Mouse (Mus musculus): Measurements from ENCODE around the gene Tmem63a. TPM values are rescaled to one million over a fixed set of nuclear protein-coding genes. Genes with fewer than 3 reads are reported as not detected.
"Not testable (repeated sequence)": the region's sequence is repeated elsewhere in the genome, so short reads cannot be mapped to it uniquely, and the experiment has no call there.

Tmem63a gene
- polyA plus RNA-seq (2012; rRNA removed) (47.9 and 56.9 TPM in 2 replicates), polyA plus RNA-seq (2014; fragmentation: Nextera tagmentation; extraction: Ambion mirVana) (18.2 and 19.1 TPM in 2 replicates)

DNA sequence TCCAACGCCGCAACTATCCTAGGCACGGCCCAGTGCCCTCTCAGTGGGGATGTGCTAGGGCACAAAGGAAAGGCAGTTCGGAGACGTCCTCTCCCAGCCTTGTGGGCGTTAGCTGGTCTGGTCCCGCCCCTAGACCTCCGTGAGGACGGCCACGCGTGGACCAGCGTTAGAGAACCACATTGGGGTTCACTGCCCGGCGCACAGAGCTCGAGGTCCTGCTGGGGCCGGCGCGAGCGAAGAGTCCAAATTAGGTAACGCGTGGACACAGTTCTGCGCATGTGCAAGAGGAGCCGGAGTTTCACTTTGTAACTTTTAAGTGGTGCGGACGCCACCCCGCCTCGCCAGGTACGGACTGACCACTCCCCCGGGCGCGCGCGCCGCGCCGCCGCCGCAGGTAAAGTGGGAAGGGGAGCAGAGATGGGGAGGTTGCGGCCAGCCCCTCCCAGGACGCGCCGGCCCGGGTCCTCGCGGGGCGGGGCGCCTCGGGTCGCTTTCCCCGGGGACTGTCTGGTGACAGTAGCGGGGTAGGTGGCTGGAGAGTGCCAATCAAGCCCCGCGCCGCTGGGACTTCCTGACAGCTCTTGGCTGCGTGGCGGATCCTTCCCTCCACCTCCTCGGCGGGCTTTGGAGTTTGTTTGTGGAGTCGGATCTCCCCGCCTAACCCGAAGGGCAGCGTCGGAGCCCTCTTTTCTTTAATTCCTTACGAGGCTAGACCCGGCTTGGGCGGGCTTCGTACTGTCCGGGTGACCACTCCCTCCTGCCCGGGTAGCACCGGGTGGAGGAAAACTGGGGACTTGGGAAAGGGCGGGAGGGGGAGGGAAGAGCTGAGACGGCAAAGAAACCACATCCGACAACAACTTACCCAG is at the start of gene Tmem63a:
Tmem63a (plus strand) TSS at position 179 of the 866 bp plus-strand sequence.
- Histone ChIP-seq H3K4me3 (replicated peaks; ENCODE audit: low read length) (peak within 1 kb of the TSS; percentile 83), H3K27me3 (ENCODE audit: control insufficient read depth, insufficient read depth, low read length) (peaks cover 2% of the 10 kb centered on the region; the same call in 1 of the 2 replicates), H3K9ac (ENCODE audit: low read depth, low read length, severe bottlenecking) (peak within 1 kb of the TSS; percentile 86), H3K4me1 (ENCODE audit: control insufficient read depth, insufficient read depth, low read length) (peaks cover 44% of the 10 kb centered on the region), H3K36me3 (ENCODE audit: control insufficient read depth, insufficient read depth, low read length) (peaks cover 8% of the 10 kb centered on the region), H3K9me3 (ENCODE audit: control insufficient read depth, low read length) (no peaks in the 10 kb centered on the region), H3K27ac (replicated peaks; ENCODE audit: low read depth, low read length) (peak within 1 kb of the TSS; percentile 84), H3K4me2 (replicated peaks; ENCODE audit: low read depth, low read length, severe bottlenecking) (peak within 1 kb of the TSS; percentile 85)
- peak; percentile 48; the same call in 1 of the 2 replicates for TF ChIP-seq POLR2A (IDR thresholded peaks at IDR 0.05; ENCODE audit: borderline replicate concordance, extremely low read depth, insufficient read depth, insufficient read length)
- under 1% methylated on average over 64 of the region's 73 CpGs for WGBS
- ATAC-seq (ENCODE audit: low FRiP score, low read depth) (peak; percentile 39), DNase-seq (ENCODE audit: low spot score) (peak; percentile 74)

DNA sequence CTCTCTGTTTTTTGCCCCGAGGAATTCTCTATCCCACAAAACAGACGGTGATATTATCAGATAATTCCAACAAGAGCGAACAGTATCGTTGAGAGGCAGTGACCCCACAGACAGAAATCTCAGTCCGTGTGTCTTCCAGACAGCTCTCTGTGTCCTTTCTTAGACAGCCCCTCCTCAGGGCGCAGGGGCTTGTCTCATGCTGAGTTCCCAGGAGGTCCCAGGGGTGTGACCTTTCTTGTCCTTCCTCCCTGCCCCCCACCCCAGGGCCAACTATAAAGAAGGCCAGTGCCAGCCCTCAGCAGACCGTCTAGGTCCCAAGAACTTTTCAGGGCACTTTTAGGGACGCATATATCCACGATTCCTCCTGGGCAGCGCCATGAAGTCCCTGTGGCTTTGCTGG is 49.3 kb upstream of the Tmem63a start, which contains the start of gene Lefty2:
Lefty2 (plus strand) TSS at position 301 of the 400 bp plus-strand sequence.
- DNase-seq (ENCODE audit: low spot score) (no peak), ATAC-seq (ENCODE audit: low FRiP score, low read depth) (no peak)
- no peak for TF ChIP-seq POLR2A (IDR thresholded peaks at IDR 0.05; ENCODE audit: borderline replicate concordance, extremely low read depth, insufficient read depth, insufficient read length)
- H3K4me1 ChIP-seq (ENCODE audit: control insufficient read depth, insufficient read depth, low read length), result peaks cover 14% of the 10 kb centered on the region
- peaks cover 16% of the 10 kb centered on the region for H3K27me3 ChIP-seq (ENCODE audit: control insufficient read depth, insufficient read depth, low read length)
- no peaks in the 10 kb centered on the region for H3K9me3 ChIP-seq (ENCODE audit: control insufficient read depth, low read length)
- no peak within 1 kb of the TSS for H3K4me3 ChIP-seq (replicated peaks; ENCODE audit: low read length)
- H3K4me2 ChIP-seq (replicated peaks; ENCODE audit: low read depth, low read length, severe bottlenecking), result no peak within 1 kb of the TSS
- no peaks in the 10 kb centered on the region for H3K36me3 ChIP-seq (ENCODE audit: control insufficient read depth, insufficient read depth, low read length)
- 64% methylated on average over 10 of the region's 10 CpGs for WGBS
- no peak within 1 kb of the TSS for H3K27ac ChIP-seq (replicated peaks; ENCODE audit: low read depth, low read length)
- H3K9ac ChIP-seq (ENCODE audit: low read depth, low read length, severe bottlenecking), result no peak within 1 kb of the TSS

DNA sequence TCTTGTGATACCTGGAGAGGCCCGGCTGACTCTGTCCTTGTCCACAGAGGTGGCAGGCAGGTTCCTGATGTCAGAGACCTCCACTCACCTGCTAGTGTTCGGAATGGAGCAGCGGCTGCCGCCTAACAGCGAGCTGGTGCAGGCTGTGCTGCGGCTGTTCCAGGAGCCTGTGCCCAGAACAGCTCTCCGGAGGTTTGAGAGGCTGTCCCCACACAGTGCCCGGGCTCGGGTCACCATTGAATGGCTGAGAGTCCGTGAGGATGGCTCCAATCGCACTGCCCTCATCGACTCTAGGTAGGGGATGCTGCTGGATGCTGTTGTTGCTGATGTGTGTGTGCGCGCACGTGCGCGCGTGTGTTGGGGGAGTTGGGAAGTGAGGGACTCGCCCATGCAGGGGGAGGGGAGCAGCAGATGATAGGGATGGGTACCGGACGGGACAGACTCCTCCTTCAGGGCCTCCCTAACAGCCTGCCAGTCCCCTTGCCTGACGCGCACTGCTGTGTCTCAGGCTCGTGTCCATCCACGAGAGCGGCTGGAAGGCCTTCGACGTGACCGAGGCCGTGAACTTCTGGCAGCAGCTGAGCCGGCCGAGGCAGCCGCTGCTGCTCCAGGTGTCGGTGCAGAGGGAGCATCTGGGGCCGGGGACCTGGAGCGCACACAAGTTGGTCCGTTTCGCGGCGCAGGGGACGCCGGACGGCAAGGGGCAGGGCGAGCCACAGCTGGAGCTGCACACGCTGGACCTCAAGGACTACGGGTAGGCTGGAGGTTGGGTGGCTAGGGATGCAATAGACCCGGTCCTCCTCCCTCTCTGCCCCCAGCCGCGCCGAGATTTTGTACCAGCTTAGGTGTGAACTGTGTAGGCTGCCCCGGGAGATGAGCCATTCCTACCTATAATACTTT is 47.8 kb upstream of the Tmem63a start:
- 8% methylated on average over 38 of the region's 51 CpGs for WGBS
- H3K27ac ChIP-seq (replicated peaks; ENCODE audit: low read depth, low read length); DNase-seq (ENCODE audit: low spot score); H3K36me3 ChIP-seq (ENCODE audit: control insufficient read depth, insufficient read depth, low read length); H3K4me1 ChIP-seq (ENCODE audit: control insufficient read depth, insufficient read depth, low read length); H3K9ac ChIP-seq (ENCODE audit: low read depth, low read length, severe bottlenecking); H3K9me3 ChIP-seq (ENCODE audit: control insufficient read depth, low read length): not testable (repeated sequence)
- Histone ChIP-seq H3K4me3 (replicated peaks; ENCODE audit: low read length) (peak overlapping the region; percentile 24), H3K4me2 (replicated peaks; ENCODE audit: low read depth, low read length, severe bottlenecking) (peak overlapping the region; percentile 28), H3K27me3 (ENCODE audit: control insufficient read depth, insufficient read depth, low read length) (peaks cover 16% of the 10 kb centered on the region)
- peak; percentile 41; the same call in 1 of the 2 replicates for ATAC-seq (ENCODE audit: low FRiP score, low read depth)

DNA sequence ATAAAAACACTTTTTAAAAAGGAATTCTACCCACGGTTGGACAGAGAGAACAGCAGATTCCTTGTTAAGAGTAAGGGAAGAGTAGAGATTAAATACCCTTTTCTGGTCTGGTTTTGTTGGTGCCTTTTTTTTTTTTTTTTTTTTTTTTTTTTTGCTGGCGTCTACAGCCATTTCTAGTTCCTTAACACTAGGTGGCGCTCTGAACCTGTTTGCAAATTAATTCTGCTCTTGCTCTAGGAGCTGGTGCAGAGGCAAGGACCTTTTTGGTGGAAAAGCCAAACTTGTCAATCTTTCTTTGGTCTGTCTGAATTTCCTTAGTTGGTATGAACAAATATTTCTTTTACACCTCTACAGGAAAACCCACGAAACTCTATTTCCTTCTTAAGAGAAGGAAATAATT is 41.0 kb upstream of the Tmem63a start:
- no peak overlapping the region for H3K27ac ChIP-seq (replicated peaks; ENCODE audit: low read depth, low read length)
- no peak for ATAC-seq (ENCODE audit: low FRiP score, low read depth)
- peak; percentile 47 for DNase-seq (ENCODE audit: low spot score)
- H3K9ac ChIP-seq (ENCODE audit: low read depth, low read length, severe bottlenecking), result no peak overlapping the region
- H3K36me3 ChIP-seq (ENCODE audit: control insufficient read depth, insufficient read depth, low read length), result peaks cover 6% of the 10 kb centered on the region
- no peak overlapping the region for H3K4me3 ChIP-seq (replicated peaks; ENCODE audit: low read length)
- H3K9me3 ChIP-seq (ENCODE audit: control insufficient read depth, low read length), result no peaks in the 10 kb centered on the region
- TF ChIP-seq POLR2A (IDR thresholded peaks at IDR 0.05; ENCODE audit: borderline replicate concordance, extremely low read depth, insufficient read depth, insufficient read length), result no peak
- peaks cover 12% of the 10 kb centered on the region for H3K4me1 ChIP-seq (ENCODE audit: control insufficient read depth, insufficient read depth, low read length)
- H3K27me3 ChIP-seq (ENCODE audit: control insufficient read depth, insufficient read depth, low read length), result no peaks in the 10 kb centered on the region
- no peak overlapping the region for H3K4me2 ChIP-seq (replicated peaks; ENCODE audit: low read depth, low read length, severe bottlenecking)
- 0% methylated on average over 4 of the region's 4 CpGs for WGBS

DNA sequence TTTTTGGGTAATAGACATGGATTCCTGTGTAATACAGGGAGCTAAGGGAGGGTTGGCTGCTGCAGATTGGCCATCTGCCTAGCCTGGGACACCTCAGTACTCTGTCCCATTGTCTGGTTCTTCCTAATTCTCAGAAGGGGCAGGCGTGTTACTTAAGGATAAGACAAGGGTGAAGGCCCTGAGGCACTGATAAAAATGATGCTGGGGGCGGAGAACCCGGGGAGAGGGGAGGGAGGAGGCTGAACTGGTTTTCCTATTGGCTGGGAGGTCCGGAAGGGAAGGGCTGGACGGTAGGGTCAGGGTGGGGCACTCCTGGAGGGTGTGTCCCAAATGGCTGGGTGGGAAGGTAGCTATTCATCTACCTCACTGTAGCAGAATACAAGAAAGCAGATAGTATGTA is 39.2 kb upstream of the Tmem63a start:
- DNase-seq (ENCODE audit: low spot score), result no peak
- no peak overlapping the region for H3K27ac ChIP-seq (replicated peaks; ENCODE audit: low read depth, low read length)
- H3K9ac ChIP-seq (ENCODE audit: low read depth, low read length, severe bottlenecking), result no peak overlapping the region
- WGBS, result 30% methylated on average over 5 of the region's 5 CpGs
- no peak overlapping the region for H3K4me2 ChIP-seq (replicated peaks; ENCODE audit: low read depth, low read length, severe bottlenecking)
- peaks cover 24% of the 10 kb centered on the region for H3K36me3 ChIP-seq (ENCODE audit: control insufficient read depth, insufficient read depth, low read length)
- peaks cover 12% of the 10 kb centered on the region for H3K4me1 ChIP-seq (ENCODE audit: control insufficient read depth, insufficient read depth, low read length)
- H3K9me3 ChIP-seq (ENCODE audit: control insufficient read depth, low read length), result no peaks in the 10 kb centered on the region
- TF ChIP-seq POLR2A (IDR thresholded peaks at IDR 0.05; ENCODE audit: borderline replicate concordance, extremely low read depth, insufficient read depth, insufficient read length), result no peak
- ATAC-seq (ENCODE audit: low FRiP score, low read depth), result no peak
- H3K4me3 ChIP-seq (replicated peaks; ENCODE audit: low read length), result no peak overlapping the region
- no peaks in the 10 kb centered on the region for H3K27me3 ChIP-seq (ENCODE audit: control insufficient read depth, insufficient read depth, low read length)

Measured in limb, embryonic 14.5 days (tissue).